Mouse (Mus musculus) cerebellum, adult (tissue): ENCODE measurements around the gene Vmn1r192.
"Not testable (repeated sequence)": the region's sequence is repeated elsewhere in the genome, so short reads cannot be mapped to it uniquely, and the experiment has no call there.

Experiments
- ATAC-seq: cut with Nextera tagmentation; 2 replicates; pipeline ENCODE4 v1.9.2; 2017; ENCODE audit warnings: mild to moderate bottlenecking, moderate library complexity, mixed read lengths; ENCODE audit not compliant: insufficient number of reproducible peaks, low FRiP score, low TSS enrichment

Gene Vmn1r192

DNA sequence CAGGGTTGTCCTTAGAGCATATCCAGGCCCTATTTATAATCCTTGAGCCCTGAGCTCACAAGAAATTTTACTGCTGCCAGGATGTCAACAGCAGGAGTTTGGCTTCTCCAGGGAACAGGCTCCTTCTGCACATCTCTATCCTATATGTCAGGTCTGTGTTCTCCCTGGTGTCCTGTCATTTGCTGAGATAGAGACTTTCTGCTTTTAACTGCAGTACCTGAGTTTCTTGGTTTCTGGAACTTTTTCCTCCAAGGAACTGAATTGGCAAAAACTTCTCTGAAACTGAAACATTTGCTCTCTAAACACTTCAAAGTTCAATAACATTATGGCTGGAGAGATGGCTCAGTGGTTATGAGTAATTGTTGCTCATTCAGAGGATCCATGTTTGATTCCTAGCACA, at the start of gene Vmn1r192:
Vmn1r192 (minus strand) TSS at position 101 of the 400 bp plus-strand sequence.
- no peak for ATAC-seq

DNA sequence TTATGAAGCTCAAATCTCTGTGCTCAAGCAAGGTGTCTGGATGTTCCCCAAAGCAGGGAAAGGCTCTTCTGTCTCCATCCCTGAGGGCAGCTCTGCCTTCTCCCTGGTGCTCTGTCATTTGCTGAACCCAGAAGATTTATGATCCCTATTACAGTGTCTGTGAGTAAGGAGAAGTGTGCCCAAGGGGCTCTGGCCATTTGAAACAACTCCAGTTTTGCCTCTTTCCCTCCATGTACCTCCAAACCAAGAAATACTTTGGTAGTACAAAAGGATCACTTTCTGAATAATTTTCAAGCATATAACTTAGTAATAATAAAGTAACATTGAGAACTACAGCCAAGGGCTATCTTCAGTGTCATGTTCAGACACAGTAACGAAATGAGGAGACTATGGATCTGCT, 32.1 kb upstream of the Vmn1r192 start, which contains the start of gene Vmn1r193:
Vmn1r193 (minus strand) TSS at position 101 of the 400 bp plus-strand sequence.
- ATAC-seq = not testable (repeated sequence)

GRCm38 (mm10) chr13:22192756-22193155, 1.8 kb upstream of the Vmn1r192 start:
- ATAC-seq = not testable (repeated sequence)

GRCm38 (mm10) chr13:22190385-22190784, 556 bp downstream of the Vmn1r192 start:
- ATAC-seq = no peak

- no peak for ATAC-seq
Measured at GRCm38 (mm10) chr13:22189313-22189712, 1.6 kb downstream of the Vmn1r192 start.

DNA sequence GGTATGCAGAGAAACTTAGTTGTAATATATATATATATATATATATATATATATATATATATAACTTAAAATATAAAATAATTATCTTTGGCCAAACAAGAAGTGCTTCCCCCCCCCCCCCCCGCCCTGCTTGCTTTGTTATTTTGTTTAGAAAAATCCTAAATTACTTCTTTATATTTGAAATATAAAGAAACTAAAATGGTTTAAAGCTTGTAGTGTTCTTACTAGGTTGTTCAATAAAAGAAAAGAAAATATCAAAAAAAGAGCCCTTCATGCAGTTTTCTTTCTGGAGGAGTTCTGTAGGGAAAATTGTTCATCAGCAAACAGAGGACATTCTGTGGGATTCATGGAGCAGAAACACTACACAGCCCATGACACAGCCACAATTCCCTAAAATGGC, 7.1 kb downstream of the Vmn1r192 start, which contains the start of gene Vmn1r191:
Vmn1r191 (minus strand) TSS at position 101 of the 400 bp plus-strand sequence.
- no peak for ATAC-seq

GRCm38 (mm10) chr13:22168416-22168815, 22.5 kb downstream of the Vmn1r192 start:
- ATAC-seq = no peak

GRCm38 (mm10) chr13:22136495-22137293, 54.2 kb downstream of the Vmn1r192 start:
- ATAC-seq = not testable (repeated sequence)
